ENCODE assay signal across 8 mouse cellular contexts in genomic region chr8:72421362-72422335, GRCm38 (mm10). TPM values are rescaled to one million over a fixed set of nuclear protein-coding genes. Genes with fewer than 3 reads are reported as not detected.
A peak's percentile ranks its signal among the peaks of the same experiment; 100 is the strongest.
DNase-seq lines count a peak whose midpoint lies in the region; ATAC-seq and TF ChIP-seq lines count a peak whose summit lies in the region.

Gene Eps15l1 (minus strand): TSS chr8:72421460.

- no peak for TF ChIP-seq CTCF in kidney, adult 2 months (conservative IDR thresholded peaks at IDR 0.05; ENCODE audit: insufficient read depth, insufficient read length, low read depth, low read length)
- no peak for TF ChIP-seq CTCF in spleen, adult 2 months (IDR thresholded peaks at IDR 0.05; ENCODE audit: extremely low read depth, insufficient read depth, insufficient read length, insufficient replicate concordance)

- peak; percentile 95 for DNase-seq in 3134 (ENCODE audit: extremely low read depth, insufficient read length, low spot score)
- DNase-seq in adrenal gland, postnatal 36 days, result peak; percentile 99 to 100
- peak; percentile 99 to 100 for DNase-seq in heart, adult 18-20 months
- peak; percentile 100 for DNase-seq in kidney, adult 2 months
- peak; percentile 98 to 99 for DNase-seq in spleen, adult 2 months (ENCODE audit: low read depth in 1 of 2, low spot score in 2 of 2)

- no peaks in the 10 kb centered on the region for H3K9me3 ChIP-seq in embryonic facial prominence, embryonic 13.5 days
- no peaks in the 10 kb centered on the region for H3K9me3 ChIP-seq in limb, embryonic 12.5 days
- no peaks in the 10 kb centered on the region for H3K9me3 ChIP-seq in midbrain, embryonic 15.5 days

- peak within 1 kb of the TSS; percentile 64 for H3K4me2 ChIP-seq in embryonic facial prominence, embryonic 13.5 days
- peak within 1 kb of the TSS; percentile 80 for H3K4me2 ChIP-seq in limb, embryonic 12.5 days
- peak within 1 kb of the TSS; percentile 69 for H3K4me2 ChIP-seq in midbrain, embryonic 15.5 days

- H3K27me3 ChIP-seq in embryonic facial prominence, embryonic 13.5 days, result no peaks in the 10 kb centered on the region
- no peaks in the 10 kb centered on the region for H3K27me3 ChIP-seq in kidney, adult 2 months (replicated peaks; ENCODE audit: control insufficient read depth, insufficient read depth, low read length)
- H3K27me3 ChIP-seq in limb, embryonic 12.5 days, result no peaks in the 10 kb centered on the region
- H3K27me3 ChIP-seq in midbrain, embryonic 15.5 days (replicated peaks), result no peaks in the 10 kb centered on the region
- no peaks in the 10 kb centered on the region for H3K27me3 ChIP-seq in spleen, adult 2 months (ENCODE audit: control insufficient read depth, insufficient read depth, low read length)

- peak within 1 kb of the TSS; percentile 90 for H3K9ac ChIP-seq in embryonic facial prominence, embryonic 13.5 days
- peak within 1 kb of the TSS; percentile 92 for H3K9ac ChIP-seq in limb, embryonic 12.5 days (replicated peaks)
- peak within 1 kb of the TSS; percentile 90 for H3K9ac ChIP-seq in midbrain, embryonic 15.5 days

- WGBS in embryonic facial prominence, embryonic 13.5 days, result under 1% methylated on average over 48 of the region's 48 CpGs
- under 1% methylated on average over 48 of the region's 48 CpGs for WGBS in kidney, adult 2 months
- WGBS in limb, embryonic 12.5 days, result under 1% methylated on average over 48 of the region's 48 CpGs
- WGBS in midbrain, embryonic 15.5 days, result under 1% methylated on average over 48 of the region's 48 CpGs
- 2% methylated on average over 48 of the region's 48 CpGs for WGBS in spleen, adult 2 months

- ATAC-seq in embryonic facial prominence, embryonic 13.5 days (ENCODE audit: insufficient number of reproducible peaks, insufficient read depth, low FRiP score, low TSS enrichment, low read depth), result peak; percentile 97
- ATAC-seq in limb, embryonic 12.5 days (ENCODE audit: insufficient number of reproducible peaks, insufficient read depth, low FRiP score, low TSS enrichment, low read depth), result peak; percentile 97
- peak; percentile 98 for ATAC-seq in midbrain, embryonic 15.5 days (replicated peaks)

- H3K36me3 ChIP-seq in embryonic facial prominence, embryonic 13.5 days, result no peaks in the 10 kb centered on the region
- H3K36me3 ChIP-seq in kidney, adult 2 months (ENCODE audit: control insufficient read depth, insufficient read depth, low read length), result no peaks in the 10 kb centered on the region
- H3K36me3 ChIP-seq in limb, embryonic 12.5 days, result 0 out of 2 replicates have a peak, but pooled peaks cover 5% of the 10 kb centered on the region
- H3K36me3 ChIP-seq in midbrain, embryonic 15.5 days (replicated peaks), result no peaks in the 10 kb centered on the region
- H3K36me3 ChIP-seq in spleen, adult 2 months (ENCODE audit: control insufficient read depth, insufficient read depth, low read length), result no peaks in the 10 kb centered on the region

- H3K27ac ChIP-seq in embryonic facial prominence, embryonic 13.5 days, result peak within 1 kb of the TSS; percentile 95
- peak within 1 kb of the TSS; percentile 36 for H3K27ac ChIP-seq in kidney, adult 2 months (ENCODE audit: insufficient read depth, low read depth, low read length)
- peak within 1 kb of the TSS; percentile 96 for H3K27ac ChIP-seq in limb, embryonic 12.5 days
- H3K27ac ChIP-seq in midbrain, embryonic 15.5 days, result peak within 1 kb of the TSS; percentile 86
- peak within 1 kb of the TSS; percentile 65 for H3K27ac ChIP-seq in spleen, adult 2 months (ENCODE audit: insufficient read depth, low read length)

- H3K4me1 ChIP-seq in embryonic facial prominence, embryonic 13.5 days, result peaks cover 44% of the 10 kb centered on the region
- H3K4me1 ChIP-seq in kidney, adult 2 months (ENCODE audit: control insufficient read depth, insufficient read depth, low read length), result peaks cover 24% of the 10 kb centered on the region
- H3K4me1 ChIP-seq in limb, embryonic 12.5 days (replicated peaks), result peaks cover 39% of the 10 kb centered on the region
- H3K4me1 ChIP-seq in midbrain, embryonic 15.5 days, result peaks cover 44% of the 10 kb centered on the region
- no peaks in the 10 kb centered on the region; the same call in 1 of the 2 replicates for H3K4me1 ChIP-seq in spleen, adult 2 months (ENCODE audit: control insufficient read depth, insufficient read depth, insufficient read length)

- TF ChIP-seq POLR2A in kidney, adult 2 months (IDR thresholded peaks at IDR 0.05; ENCODE audit: low read depth, low read length), result peak; percentile 44
- TF ChIP-seq POLR2A in spleen, adult 2 months (IDR thresholded peaks at IDR 0.05; ENCODE audit: low read depth, low read length), result peak; percentile 72; the same call in 1 of the 2 replicates

- peak within 1 kb of the TSS; percentile 80 for H3K4me3 ChIP-seq in embryonic facial prominence, embryonic 13.5 days
- H3K4me3 ChIP-seq in kidney, adult 2 months (ENCODE audit: insufficient read depth, low read depth, low read length), result peak within 1 kb of the TSS; percentile 62
- peak within 1 kb of the TSS; percentile 89 for H3K4me3 ChIP-seq in limb, embryonic 12.5 days (replicated peaks)
- H3K4me3 ChIP-seq in midbrain, embryonic 15.5 days, result peak within 1 kb of the TSS; percentile 83
- peak within 1 kb of the TSS; percentile 77 for H3K4me3 ChIP-seq in spleen, adult 2 months (ENCODE audit: extremely low read depth, insufficient read depth, insufficient read length)

RNA-seq across cellular contexts. Expression of gene Eps15l1, which starts in this region (rescaled TPM):
- total RNA-seq in adrenal gland, postnatal 36 days (2021), result 10 to 100 TPM; 38.6 to 52.6 TPM
- polyA plus RNA-seq in embryonic facial prominence, embryonic 13.5 days (2015; fragmentation: Nextera tagmentation; extraction: Ambion mirVana), result 65.1 and 66.9 TPM in 2 replicates
- 10 to 100 TPM; 35.5 to 41.0 TPM for total RNA-seq in heart, adult 18-20 months (2021)
- polyA plus RNA-seq in kidney, adult 2 months (2012; rRNA removed), result 30.3 and 31.9 TPM in 2 replicates
- 71.8 and 74.6 TPM in 2 replicates for polyA plus RNA-seq in limb, embryonic 12.5 days (2016; fragmentation: Nextera tagmentation; extraction: Ambion mirVana)
- polyA plus RNA-seq in midbrain, embryonic 15.5 days (2015; fragmentation: Nextera tagmentation; extraction: Ambion mirVana), result 63.6 and 63.7 TPM in 2 replicates
- 36.9 and 37.1 TPM in 2 replicates for polyA plus RNA-seq in spleen, adult 2 months (2012; rRNA removed)

Comparison
In these comparisons a context has a peak if more than half of its experiments do, and no peak if none do; other contexts are left out.
1. Peak in every context shown above with its lines: DNase-seq, ATAC-seq, H3K4me3 ChIP-seq and H3K27ac ChIP-seq.
2. H3K27ac ChIP-seq: peak in every context shown above with its lines; median percentile 96 in limb, embryonic 12.5 days; 95 in embryonic facial prominence, embryonic 13.5 days; 86 in midbrain, embryonic 15.5 days; 65 in spleen, adult 2 months; 36 in kidney, adult 2 months.